Mouse (Mus musculus): ENCODE data around the gene Git1. TPM values are rescaled to one million over a fixed set of nuclear protein-coding genes. Genes with fewer than 3 reads are reported as not detected.

Gene Git1
- polyA plus RNA-seq, 1 experiment from 2014 or later: 9.3 TPM

DNA sequence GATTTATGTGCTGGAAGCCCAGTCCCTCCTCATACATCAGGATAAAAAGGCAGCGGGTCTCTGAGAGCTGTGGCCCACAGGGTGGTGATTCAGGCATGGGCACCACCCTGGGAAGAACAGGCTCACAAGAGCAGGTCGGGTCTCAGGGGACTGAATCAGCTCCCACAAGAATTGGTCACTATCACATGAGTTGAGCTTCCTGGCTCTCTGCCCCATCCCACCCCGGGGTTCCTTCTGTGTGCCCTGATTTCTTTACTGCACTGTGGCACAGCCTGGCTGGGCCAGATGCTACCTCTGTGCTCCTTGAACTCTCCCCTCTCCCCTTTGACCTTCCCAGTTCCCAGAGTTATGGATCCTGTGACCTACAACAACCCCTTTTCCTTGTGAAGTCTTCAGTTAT, 10.3 kb upstream of the Git1 start:
- Histone ChIP-seq H3K9ac (no peak overlapping the region), H3K36me3 (no peaks in the 10 kb centered on the region), H3K9me3 (replicated peaks) (no peaks in the 10 kb centered on the region), H3K4me3 (no peak overlapping the region), H3K27me3 (replicated peaks) (no peaks in the 10 kb centered on the region), H3K4me2 (no peak overlapping the region), H3K27ac (ENCODE audit: poor library complexity, severe bottlenecking) (no peak overlapping the region), H3K4me1 (replicated peaks) (peaks cover 18% of the 10 kb centered on the region)
- WGBS: 52% methylated on average over 3 of the region's 3 CpGs
- no peak for ATAC-seq (ENCODE audit: insufficient number of reproducible peaks, low FRiP score)

GRCm38 (mm10) chr11:77483510-77484255, 9.7 kb upstream of the Git1 start:
- Histone ChIP-seq H3K36me3 (no peaks in the 10 kb centered on the region), H3K4me1 (replicated peaks) (peaks cover 24% of the 10 kb centered on the region), H3K27ac (ENCODE audit: poor library complexity, severe bottlenecking) (no peak overlapping the region), H3K27me3 (replicated peaks) (0 out of 2 replicates have a peak, but pooled peaks cover 5% of the 10 kb centered on the region), H3K4me2 (no peak overlapping the region), H3K9ac (no peak overlapping the region), H3K4me3 (no peak overlapping the region), H3K9me3 (replicated peaks) (no peaks in the 10 kb centered on the region)
- 29% methylated on average over 11 of the region's 11 CpGs for WGBS
- no peak for ATAC-seq (ENCODE audit: insufficient number of reproducible peaks, low FRiP score)

DNA sequence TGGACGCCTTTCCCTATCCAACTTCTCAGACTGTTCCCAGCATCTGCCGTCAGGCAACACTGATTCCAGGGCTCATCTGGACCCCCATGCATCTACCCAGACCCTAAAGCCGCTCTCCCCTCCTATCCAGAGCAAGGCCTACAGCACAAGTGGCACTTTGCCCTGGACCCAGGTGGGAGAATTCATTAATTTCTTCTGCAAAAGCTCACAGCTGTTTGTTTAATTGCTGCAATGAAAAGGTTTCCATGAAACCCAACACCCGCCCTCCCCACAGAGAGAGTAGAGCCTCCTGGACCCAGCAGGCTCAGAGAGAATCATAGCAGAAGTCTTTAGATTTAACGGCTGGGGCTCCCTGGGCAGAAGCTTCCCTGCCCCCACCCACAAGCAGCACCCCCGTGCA, 8.1 kb upstream of the Git1 start:
- Histone ChIP-seq H3K4me2 (no peak overlapping the region), H3K9ac (no peak overlapping the region)
- ATAC-seq (ENCODE audit: insufficient number of reproducible peaks, low FRiP score): no peak

GRCm38 (mm10) chr11:77486798-77487197, 6.6 kb upstream of the Git1 start:
- Histone ChIP-seq H3K27me3 (replicated peaks) (0 out of 2 replicates have a peak, but pooled peaks cover 5% of the 10 kb centered on the region), H3K9ac (no peak overlapping the region), H3K27ac (ENCODE audit: poor library complexity, severe bottlenecking) (no peak overlapping the region), H3K4me3 (no peak overlapping the region), H3K9me3 (replicated peaks) (no peaks in the 10 kb centered on the region), H3K4me1 (replicated peaks) (peaks cover 46% of the 10 kb centered on the region), H3K4me2 (no peak overlapping the region), H3K36me3 (no peaks in the 10 kb centered on the region)
- WGBS: 70% methylated on average over 5 of the region's 5 CpGs
- ATAC-seq (ENCODE audit: insufficient number of reproducible peaks, low FRiP score): no peak

More for the DNA sequence above, 8.1 kb upstream of the Git1 start:
- H3K4me3 ChIP-seq: no peak overlapping the region
- peaks cover 33% of the 10 kb centered on the region for H3K4me1 ChIP-seq (replicated peaks)
- H3K36me3 ChIP-seq: no peaks in the 10 kb centered on the region
- 67% methylated on average over 6 of the region's 6 CpGs for WGBS
- H3K27me3 ChIP-seq (replicated peaks): 0 out of 2 replicates have a peak, but pooled peaks cover 5% of the 10 kb centered on the region
- no peaks in the 10 kb centered on the region for H3K9me3 ChIP-seq (replicated peaks)
- no peak overlapping the region for H3K27ac ChIP-seq (ENCODE audit: poor library complexity, severe bottlenecking)

GRCm38 (mm10) chr11:77488771-77489581, 4.4 kb upstream of the Git1 start:
- no peak overlapping the region for H3K27ac ChIP-seq (ENCODE audit: poor library complexity, severe bottlenecking)
- peaks cover 46% of the 10 kb centered on the region for H3K4me1 ChIP-seq (replicated peaks)
- peak overlapping the region; percentile 89 for H3K4me3 ChIP-seq
- H3K4me2 ChIP-seq: peak overlapping the region; percentile 96
- H3K9ac ChIP-seq: peak overlapping the region; percentile 89
- H3K9me3 ChIP-seq (replicated peaks): no peaks in the 10 kb centered on the region
- 3% methylated on average over 55 of the region's 55 CpGs for WGBS
- H3K36me3 ChIP-seq: no peaks in the 10 kb centered on the region
- ATAC-seq (ENCODE audit: insufficient number of reproducible peaks, low FRiP score): no peak
- 0 out of 2 replicates have a peak, but pooled peaks cover 5% of the 10 kb centered on the region for H3K27me3 ChIP-seq (replicated peaks)

- no peaks in the 10 kb centered on the region for H3K9me3 ChIP-seq (replicated peaks)
- ATAC-seq (ENCODE audit: insufficient number of reproducible peaks, low FRiP score): no peak
- H3K4me3 ChIP-seq: peak within 1 kb of the TSS; percentile 89
- H3K9ac ChIP-seq: peak within 1 kb of the TSS; percentile 89
- peak within 1 kb of the TSS; percentile 96 for H3K4me2 ChIP-seq
- 0 out of 2 replicates have a peak, but pooled peaks cover 5% of the 10 kb centered on the region for H3K27me3 ChIP-seq (replicated peaks)
- H3K36me3 ChIP-seq: no peaks in the 10 kb centered on the region
- no peak within 1 kb of the TSS for H3K27ac ChIP-seq (ENCODE audit: poor library complexity, severe bottlenecking)
- peaks cover 54% of the 10 kb centered on the region for H3K4me1 ChIP-seq (replicated peaks)
- WGBS: 2% methylated on average over 64 of the region's 87 CpGs
Observed at GRCm38 (mm10) chr11:77489591-77490235, 3.6 kb upstream of the Git1 start, which contains the start of gene Ankrd13b. Ankrd13b (minus strand) TSS chr11:77489678.

GRCm38 (mm10) chr11:77490451-77490850, 2.9 kb upstream of the Git1 start:
- Histone ChIP-seq H3K27me3 (replicated peaks) (0 out of 2 replicates have a peak, but pooled peaks cover 5% of the 10 kb centered on the region), H3K4me3 (no peak overlapping the region), H3K9ac (0 out of 2 replicates have a peak overlapping the region, but pooled peaks have one; percentile 89), H3K4me2 (peak overlapping the region; percentile 96), H3K9me3 (replicated peaks) (no peaks in the 10 kb centered on the region), H3K27ac (ENCODE audit: poor library complexity, severe bottlenecking) (no peak overlapping the region), H3K36me3 (no peaks in the 10 kb centered on the region), H3K4me1 (replicated peaks) (peaks cover 61% of the 10 kb centered on the region)
- no peak for ATAC-seq (ENCODE audit: insufficient number of reproducible peaks, low FRiP score)
- WGBS: 65% methylated on average over 6 of the region's 6 CpGs

GRCm38 (mm10) chr11:77491123-77491501, 2.2 kb upstream of the Git1 start:
- H3K27ac ChIP-seq (ENCODE audit: poor library complexity, severe bottlenecking): peak overlapping the region; percentile 89
- H3K9ac ChIP-seq: peak overlapping the region; percentile 32
- H3K36me3 ChIP-seq: no peaks in the 10 kb centered on the region
- 0 out of 2 replicates have a peak, but pooled peaks cover 5% of the 10 kb centered on the region for H3K27me3 ChIP-seq (replicated peaks)
- H3K9me3 ChIP-seq (replicated peaks): no peaks in the 10 kb centered on the region
- under 1% methylated on average over 13 of the region's 13 CpGs for WGBS
- peak overlapping the region; percentile 95 for H3K4me2 ChIP-seq
- H3K4me1 ChIP-seq (replicated peaks): peaks cover 68% of the 10 kb centered on the region
- H3K4me3 ChIP-seq: peak overlapping the region; percentile 97
- peak; percentile 66 for ATAC-seq (ENCODE audit: insufficient number of reproducible peaks, low FRiP score)

GRCm38 (mm10) chr11:77491502-77492291, 1.7 kb upstream of the Git1 start:
- peak overlapping the region; percentile 74 for H3K9ac ChIP-seq
- H3K36me3 ChIP-seq: no peaks in the 10 kb centered on the region
- 0 out of 2 replicates have a peak, but pooled peaks cover 5% of the 10 kb centered on the region for H3K27me3 ChIP-seq (replicated peaks)
- H3K4me1 ChIP-seq (replicated peaks): peaks cover 68% of the 10 kb centered on the region
- H3K9me3 ChIP-seq (replicated peaks): no peaks in the 10 kb centered on the region
- peak overlapping the region; percentile 97 for H3K4me3 ChIP-seq
- peak; percentile 61 for ATAC-seq (ENCODE audit: insufficient number of reproducible peaks, low FRiP score)
- H3K4me2 ChIP-seq: peak overlapping the region; percentile 95
- peak overlapping the region; percentile 89 for H3K27ac ChIP-seq (ENCODE audit: poor library complexity, severe bottlenecking)
- under 1% methylated on average over 23 of the region's 23 CpGs for WGBS

GRCm38 (mm10) chr11:77492311-77492871, 971 bp upstream of the Git1 start:
- Histone ChIP-seq H3K27me3 (replicated peaks) (0 out of 2 replicates have a peak, but pooled peaks cover 5% of the 10 kb centered on the region), H3K9ac (peak overlapping the region; percentile 74), H3K36me3 (no peaks in the 10 kb centered on the region), H3K4me1 (replicated peaks) (peaks cover 68% of the 10 kb centered on the region), H3K4me2 (peak overlapping the region; percentile 95), H3K4me3 (peak overlapping the region; percentile 97), H3K27ac (ENCODE audit: poor library complexity, severe bottlenecking) (peak overlapping the region; percentile 89), H3K9me3 (replicated peaks) (no peaks in the 10 kb centered on the region)
- ATAC-seq (ENCODE audit: insufficient number of reproducible peaks, low FRiP score): no peak
- WGBS: under 1% methylated on average over 18 of the region's 18 CpGs

Data from heart, embryonic 12.5 days (tissue).